Mouse (Mus musculus): ENCODE data around the gene Ubn1.

GRCm38 (mm10) chr16:5111021-5111420 is 61.2 kb downstream of the Ubn1 start:
- TF ChIP-seq POLR2A (IDR thresholded peaks at IDR 0.05; ENCODE audit: insufficient read length, low read depth): no peak
- no peak for TF ChIP-seq REST (IDR thresholded peaks at IDR 0.05; ENCODE audit: insufficient read depth, insufficient read length)

Measured in myocyte (in vitro differentiated cells).